ENCODE assay signal across 7 mouse cellular contexts in the genomic region with DNA sequence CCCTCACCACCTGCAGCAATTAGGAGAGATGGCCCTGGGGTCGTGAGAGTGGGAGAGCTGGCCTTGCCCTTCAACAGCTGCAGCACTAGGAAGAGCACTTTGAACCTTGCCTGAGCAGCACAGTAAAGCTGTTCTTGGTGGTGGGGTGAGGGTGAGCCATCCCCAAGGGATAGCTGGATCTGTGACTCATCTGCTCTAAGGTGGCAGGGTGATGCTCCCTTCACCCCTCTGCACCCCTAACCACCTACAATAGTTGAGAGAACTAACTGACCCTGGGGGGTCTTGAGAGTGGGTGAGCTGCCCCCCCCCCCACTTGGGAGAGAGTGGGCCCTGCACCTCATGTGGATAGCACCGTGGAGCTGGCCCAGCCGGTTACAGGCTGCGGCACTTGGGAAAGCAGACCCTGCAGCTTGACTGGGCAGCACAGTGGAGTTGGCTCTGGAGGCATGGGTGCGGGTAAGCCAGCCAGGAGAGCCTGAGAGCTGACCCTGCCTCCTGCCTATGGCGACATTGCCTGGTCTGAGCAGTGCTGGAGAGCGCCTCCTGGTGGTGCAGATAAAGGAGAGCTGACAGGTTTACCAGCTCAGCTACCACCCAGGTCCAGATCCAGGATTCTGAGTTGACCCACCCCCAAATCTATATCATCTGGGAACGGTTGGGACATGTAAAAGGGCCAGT. TPM values are rescaled to one million over a fixed set of nuclear protein-coding genes. Genes with fewer than 3 reads are reported as not detected.
DNase-seq lines count a peak whose midpoint lies in the region; ATAC-seq and TF ChIP-seq lines count a peak whose summit lies in the region.

No protein-coding gene starts in this region.

- TF ChIP-seq CTCF in spleen, adult 2 months (IDR thresholded peaks at IDR 0.05; ENCODE audit: extremely low read depth, insufficient read depth, insufficient read length, insufficient replicate concordance): peak; percentile 12; the same call in 1 of the 2 replicates
- peak; percentile 59 for TF ChIP-seq CTCF in forebrain, postnatal 0 days (IDR thresholded peaks at IDR 0.05; ENCODE audit: low read depth)

- H3K27me3 ChIP-seq in spleen, adult 2 months (ENCODE audit: control insufficient read depth, insufficient read depth, low read length): no peaks in the 10 kb centered on the region
- no peaks in the 10 kb centered on the region for H3K27me3 ChIP-seq in forebrain, postnatal 0 days (ENCODE audit: insufficient read depth, low read length)
- H3K27me3 ChIP-seq in neural tube, embryonic 11.5 days (ENCODE audit: control insufficient read depth, insufficient read depth, low read length): no peaks in the 10 kb centered on the region

- no peaks in the 10 kb centered on the region for H3K4me1 ChIP-seq in spleen, adult 2 months (ENCODE audit: control insufficient read depth, insufficient read depth, insufficient read length)
- no peaks in the 10 kb centered on the region for H3K4me1 ChIP-seq in forebrain, postnatal 0 days (ENCODE audit: insufficient read depth)
- no peaks in the 10 kb centered on the region for H3K4me1 ChIP-seq in neural tube, embryonic 11.5 days (ENCODE audit: control insufficient read depth, insufficient read depth, low read length)

- no peaks in the 10 kb centered on the region for H3K9me3 ChIP-seq in forebrain, postnatal 0 days (ENCODE audit: low read length)
- H3K9me3 ChIP-seq in neural tube, embryonic 11.5 days (ENCODE audit: control insufficient read depth, low read length): no peaks in the 10 kb centered on the region

- H3K4me2 ChIP-seq in forebrain, postnatal 0 days (ENCODE audit: low read depth): no peak overlapping the region
- no peak overlapping the region for H3K4me2 ChIP-seq in neural tube, embryonic 11.5 days (ENCODE audit: low read depth)

- ATAC-seq in forebrain, postnatal 0 days: 0 out of 2 replicates have a peak, but pooled peaks have one; percentile 10
- ATAC-seq in neural tube, embryonic 11.5 days (ENCODE audit: insufficient read depth, low FRiP score, low TSS enrichment): peak; percentile 53; the same call in 1 of the 2 replicates

- H3K36me3 ChIP-seq in spleen, adult 2 months (ENCODE audit: control insufficient read depth, insufficient read depth, low read length): no peaks in the 10 kb centered on the region
- H3K36me3 ChIP-seq in forebrain, postnatal 0 days (ENCODE audit: insufficient read depth): no peaks in the 10 kb centered on the region
- no peaks in the 10 kb centered on the region for H3K36me3 ChIP-seq in neural tube, embryonic 11.5 days (ENCODE audit: control insufficient read depth, insufficient read depth, low read length)

- WGBS in spleen, adult 2 months: 65% methylated on average over 8 of the region's 8 CpGs
- 41% methylated on average over 8 of the region's 8 CpGs for WGBS in forebrain, postnatal 0 days
- 29% methylated on average over 8 of the region's 8 CpGs for WGBS in neural tube, embryonic 11.5 days

- no peak for TF ChIP-seq POLR2A in spleen, adult 2 months (IDR thresholded peaks at IDR 0.05; ENCODE audit: low read depth, low read length)

- H3K27ac ChIP-seq in spleen, adult 2 months (ENCODE audit: insufficient read depth, low read length): no peak overlapping the region
- H3K27ac ChIP-seq in forebrain, postnatal 0 days (ENCODE audit: low read depth, low read length): no peak overlapping the region
- no peak overlapping the region for H3K27ac ChIP-seq in neural tube, embryonic 11.5 days (ENCODE audit: low read depth, low read length)

- DNase-seq in spleen, adult 2 months (ENCODE audit: low read depth in 1 of 2, low spot score in 2 of 2): no peak
- no peak for DNase-seq in spleen, postnatal 36 days (ENCODE audit: low spot score in 2 of 2)
- peak; percentile 28 for DNase-seq in c-Kit-positive CD71-negative TER-119-negative erythroid progenitor cells, embryonic 14.5 days (ENCODE audit: low read depth)
- DNase-seq in forebrain, postnatal 0 days: no peak
- peak; percentile 57 for DNase-seq in liver
- peak; percentile 47 for DNase-seq in neural tube, embryonic 11.5 days (ENCODE audit: low spot score)
- DNase-seq in frontal cortex, postnatal 36 days (ENCODE audit: low spot score in 2 of 2): no peak

- H3K4me3 ChIP-seq in spleen, adult 2 months (ENCODE audit: extremely low read depth, insufficient read depth, insufficient read length): no peak overlapping the region
- no peak overlapping the region for H3K4me3 ChIP-seq in forebrain, postnatal 0 days (ENCODE audit: low read depth, low read length)
- H3K4me3 ChIP-seq in neural tube, embryonic 11.5 days (ENCODE audit: low read depth, low read length): no peak overlapping the region

- no peak overlapping the region for H3K9ac ChIP-seq in forebrain, postnatal 0 days
- no peak overlapping the region for H3K9ac ChIP-seq in neural tube, embryonic 11.5 days (ENCODE audit: low read length)

RNA-seq across cellular contexts. Expression of a gene that starts 12.1 kb away (rescaled TPM):
- 0.88 and 1.4 TPM in 2 replicates for polyA plus RNA-seq in spleen, adult 2 months (2012; rRNA removed)
- total RNA-seq in forebrain, postnatal 0 days (2014; rRNA removed): 1.3 and 1.8 TPM in 2 replicates
- polyA plus RNA-seq in forebrain, postnatal 0 days (2015; fragmentation: Nextera tagmentation; extraction: Ambion mirVana): 2.3 and 4.5 TPM in 2 replicates
- polyA plus RNA-seq in neural tube, embryonic 11.5 days (2014; fragmentation: Nextera tagmentation; extraction: Ambion mirVana): 44.0 and 45.2 TPM in 2 replicates

RNA-seq across cellular contexts. Expression of a gene that starts 42.4 kb away (rescaled TPM):
- 1.6 and 2.5 TPM in 2 replicates for polyA plus RNA-seq in spleen, adult 2 months (2012; rRNA removed)
- total RNA-seq in forebrain, postnatal 0 days (2014; rRNA removed): 15.5 and 16.8 TPM in 2 replicates
- 17.6 and 18.7 TPM in 2 replicates for polyA plus RNA-seq in forebrain, postnatal 0 days (2015; fragmentation: Nextera tagmentation; extraction: Ambion mirVana)
- polyA plus RNA-seq in neural tube, embryonic 11.5 days (2014; fragmentation: Nextera tagmentation; extraction: Ambion mirVana): 1.5 and 1.9 TPM in 2 replicates

Comparison
In these comparisons a context has a peak if more than half of its experiments do, and no peak if none do; other contexts are left out.
1. DNase-seq: peak in c-Kit-positive CD71-negative TER-119-negative erythroid progenitor cells, embryonic 14.5 days (single experiment), liver (single experiment) and neural tube, embryonic 11.5 days (single experiment); none in spleen, adult 2 months (0 of 2), spleen, postnatal 36 days (0 of 2), forebrain, postnatal 0 days (single experiment) and frontal cortex, postnatal 36 days (0 of 2).